In the genomic region with DNA sequence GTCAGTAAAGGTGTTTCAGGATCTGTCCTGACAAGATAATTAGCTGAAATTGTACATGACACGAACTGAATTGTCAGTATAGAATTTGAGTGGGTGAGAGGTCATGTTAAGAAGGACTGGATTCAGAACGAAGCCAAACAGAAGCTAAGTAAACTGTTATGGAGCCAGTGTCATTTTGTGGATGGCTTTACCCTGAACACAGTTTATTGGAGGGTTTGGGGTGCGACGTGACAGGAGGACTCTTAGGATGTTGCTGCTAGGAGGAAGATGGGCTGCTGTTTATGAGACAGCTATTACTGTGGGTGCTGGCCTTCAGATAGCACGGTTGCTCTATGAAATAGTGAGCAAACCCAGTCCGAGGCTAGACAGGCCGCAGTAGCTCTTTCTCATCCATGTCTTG, we compare ENCODE assay signal across 24 mouse cellular contexts.
"Had no signal": no experiment of that assay in that cellular context is flagged by ENCODE, and none has a peak within 500 bp of the region (broad histone marks: within the 10 kb centered on the region; RNA-seq: fewer than 3 reads in every experiment).

No protein-coding gene starts in this region.

- ATAC-seq: hindbrain, embryonic 16.5 days; inflammation-experienced regulatory T-cells, adult 6 months; intestine, embryonic 15.5 days; intestine, postnatal 0 days had no signal

- H3K4me1 ChIP-seq: heart, embryonic 10.5 days; heart, embryonic 12.5 days; hindbrain, embryonic 10.5 days; hindbrain, embryonic 12.5 days; intestine, embryonic 15.5 days; limb, embryonic 12.5 days had no signal

- H3K9ac ChIP-seq: heart, embryonic 12.5 days; hindbrain, embryonic 12.5 days; hindbrain, embryonic 14.5 days; intestine, embryonic 15.5 days; limb, embryonic 12.5 days had no signal

- H3K27ac ChIP-seq: gastrocnemius, adult 2 months; heart, adult 2 months; heart, embryonic 10.5 days; hindbrain, embryonic 10.5 days; hindbrain, embryonic 12.5 days; hindbrain, embryonic 14.5 days; intestine, embryonic 15.5 days; layer of hippocampus, adult 2 months; left cerebral cortex, adult 2 months; limb, embryonic 12.5 days had no signal

- H3K4me2 ChIP-seq: heart, embryonic 12.5 days; hindbrain, embryonic 12.5 days; hindbrain, embryonic 14.5 days; intestine, embryonic 15.5 days; limb, embryonic 12.5 days had no signal

- H3K9me3 ChIP-seq: heart, embryonic 10.5 days; heart, embryonic 12.5 days; hindbrain, embryonic 10.5 days; hindbrain, embryonic 12.5 days; intestine, embryonic 15.5 days; limb, embryonic 12.5 days had no signal

- H3K4me3 ChIP-seq: gastrocnemius, adult 2 months; heart, adult 2 months; heart, embryonic 10.5 days; heart, embryonic 12.5 days; hindbrain, embryonic 10.5 days; hindbrain, embryonic 12.5 days; intestine, embryonic 15.5 days; layer of hippocampus, adult 2 months; left cerebral cortex, adult 2 months; limb, embryonic 12.5 days had no signal

- DNase-seq: gastrocnemius, adult 2 months; gastrocnemius, postnatal 10 days; gastrocnemius, postnatal 25 days; heart, adult 2 months; heart, postnatal 10 days; heart, postnatal 4 days; kidney, adult 18-20 months; kidney, adult 8-10 months; kidney, postnatal 10 days; kidney, postnatal 25 days; kidney, postnatal 4 days; liver had no signal

- H3K27me3 ChIP-seq: heart, embryonic 12.5 days; hindbrain, embryonic 12.5 days; intestine, embryonic 15.5 days; limb, embryonic 12.5 days had no signal

- H3K36me3 ChIP-seq: heart, embryonic 10.5 days; hindbrain, embryonic 12.5 days; intestine, embryonic 15.5 days had no signal
